Mouse (Mus musculus): ENCODE data around the gene Emc1. TPM values are rescaled to one million over a fixed set of nuclear protein-coding genes. Genes with fewer than 3 reads are reported as not detected.

Gene Emc1
- polyA plus RNA-seq, 1 experiment: 29.2 TPM

DNA sequence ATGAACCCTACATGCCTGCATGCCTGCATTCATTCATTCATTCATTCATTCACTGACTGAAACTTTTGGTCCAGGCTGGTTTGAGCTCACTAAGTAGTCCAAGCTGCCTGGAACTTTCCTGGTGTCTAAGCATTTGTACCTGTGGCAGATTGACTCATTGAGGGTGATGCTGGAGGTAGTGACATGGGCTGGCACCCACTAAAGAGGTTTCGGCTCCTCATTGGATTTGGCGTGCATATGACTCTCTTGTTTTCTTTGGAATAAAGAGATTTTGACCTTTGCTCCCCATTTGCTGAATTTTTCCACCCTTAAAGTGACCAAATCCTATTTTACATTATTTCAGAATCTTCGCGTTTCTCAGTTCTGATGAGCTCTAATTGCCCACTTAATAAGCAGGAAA is 37.2 kb downstream of the Emc1 start:
- 42% methylated on average over 4 of the region's 4 CpGs for WGBS
- H3K36me3 ChIP-seq (ENCODE audit: control insufficient read depth, insufficient read depth, low read length): no peaks in the 10 kb centered on the region; the same call in 1 of the 2 replicates
- H3K27ac ChIP-seq (ENCODE audit: insufficient read depth, low read depth, low read length): no peak overlapping the region
- TF ChIP-seq POLR2A (IDR thresholded peaks at IDR 0.05; ENCODE audit: low read depth, low read length) (no peak), CTCF (conservative IDR thresholded peaks at IDR 0.05; ENCODE audit: insufficient read depth, insufficient read length, low read depth, low read length) (no peak)
- no peaks in the 10 kb centered on the region for H3K27me3 ChIP-seq (replicated peaks; ENCODE audit: control insufficient read depth, insufficient read depth, low read length)
- H3K4me1 ChIP-seq (ENCODE audit: control insufficient read depth, insufficient read depth, low read length): peaks cover 5% of the 10 kb centered on the region; the same call in 1 of the 2 replicates
- no peak overlapping the region for H3K4me3 ChIP-seq (ENCODE audit: insufficient read depth, low read depth, low read length)
- peak; percentile 48 for DNase-seq

- Histone ChIP-seq H3K4me3 (ENCODE audit: insufficient read depth, low read depth, low read length) (no peak overlapping the region), H3K27me3 (replicated peaks; ENCODE audit: control insufficient read depth, insufficient read depth, low read length) (no peaks in the 10 kb centered on the region), H3K4me1 (ENCODE audit: control insufficient read depth, insufficient read depth, low read length) (no peaks in the 10 kb centered on the region), H3K27ac (ENCODE audit: insufficient read depth, low read depth, low read length) (no peak overlapping the region), H3K36me3 (ENCODE audit: control insufficient read depth, insufficient read depth, low read length) (no peaks in the 10 kb centered on the region; the same call in 1 of the 2 replicates)
- WGBS: 51% methylated on average over 2 of the region's 2 CpGs
- TF ChIP-seq CTCF (conservative IDR thresholded peaks at IDR 0.05; ENCODE audit: insufficient read depth, insufficient read length, low read depth, low read length) (no peak), POLR2A (IDR thresholded peaks at IDR 0.05; ENCODE audit: low read depth, low read length) (no peak)
- DNase-seq: no peak
Observed at GRCm38 (mm10) chr4:139395431-139395830, 43.0 kb downstream of the Emc1 start.

DNA sequence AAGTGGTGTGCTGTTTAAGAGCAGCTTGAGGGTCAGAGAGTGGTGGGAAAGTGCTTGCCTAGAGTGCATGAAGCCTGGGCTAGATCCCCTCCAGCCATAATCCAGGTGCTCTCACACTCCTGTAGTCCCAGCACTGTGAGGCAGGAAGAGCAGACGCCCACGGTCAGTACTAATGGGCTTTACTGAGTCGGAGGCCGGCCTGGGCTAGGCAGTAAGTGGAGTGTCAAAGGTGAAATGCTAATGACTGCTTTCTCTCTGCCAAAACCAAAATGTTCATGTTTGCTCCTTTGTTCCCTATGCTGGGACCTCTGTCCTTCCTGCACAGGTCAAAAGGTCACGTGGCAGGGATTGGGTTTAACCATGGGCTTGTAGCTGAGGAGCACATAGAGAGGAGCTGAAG is 48.1 kb downstream of the Emc1 start:
- Histone ChIP-seq H3K27ac (ENCODE audit: insufficient read depth, low read depth, low read length) (no peak overlapping the region), H3K4me3 (ENCODE audit: insufficient read depth, low read depth, low read length) (no peak overlapping the region), H3K36me3 (ENCODE audit: control insufficient read depth, insufficient read depth, low read length) (peaks cover 2% of the 10 kb centered on the region), H3K27me3 (replicated peaks; ENCODE audit: control insufficient read depth, insufficient read depth, low read length) (no peaks in the 10 kb centered on the region), H3K4me1 (ENCODE audit: control insufficient read depth, insufficient read depth, low read length) (no peaks in the 10 kb centered on the region)
- no peak for TF ChIP-seq CTCF (conservative IDR thresholded peaks at IDR 0.05; ENCODE audit: insufficient read depth, insufficient read length, low read depth, low read length)
- TF ChIP-seq POLR2A (IDR thresholded peaks at IDR 0.05; ENCODE audit: low read depth, low read length): no peak
- DNase-seq: peak; percentile 35
- WGBS: 71% methylated on average over 5 of the region's 5 CpGs

GRCm38 (mm10) chr4:139403214-139403613 is 50.8 kb downstream of the Emc1 start:
- TF ChIP-seq POLR2A (IDR thresholded peaks at IDR 0.05; ENCODE audit: low read depth, low read length) (no peak), CTCF (conservative IDR thresholded peaks at IDR 0.05; ENCODE audit: insufficient read depth, insufficient read length, low read depth, low read length) (no peak)
- DNase-seq: no peak
- no peak overlapping the region for H3K4me3 ChIP-seq (ENCODE audit: insufficient read depth, low read depth, low read length)
- H3K4me1 ChIP-seq (ENCODE audit: control insufficient read depth, insufficient read depth, low read length): no peaks in the 10 kb centered on the region
- no peak overlapping the region for H3K27ac ChIP-seq (ENCODE audit: insufficient read depth, low read depth, low read length)
- H3K36me3 ChIP-seq (ENCODE audit: control insufficient read depth, insufficient read depth, low read length): peaks cover 2% of the 10 kb centered on the region
- no peaks in the 10 kb centered on the region for H3K27me3 ChIP-seq (replicated peaks; ENCODE audit: control insufficient read depth, insufficient read depth, low read length)
- WGBS: 76% methylated on average over 14 of the region's 14 CpGs

GRCm38 (mm10) chr4:139411351-139411750 is 59.0 kb downstream of the Emc1 start:
- Histone ChIP-seq H3K36me3 (ENCODE audit: control insufficient read depth, insufficient read depth, low read length) (peaks cover 10% of the 10 kb centered on the region), H3K4me1 (ENCODE audit: control insufficient read depth, insufficient read depth, low read length) (no peaks in the 10 kb centered on the region), H3K4me3 (ENCODE audit: insufficient read depth, low read depth, low read length) (no peak overlapping the region), H3K27me3 (replicated peaks; ENCODE audit: control insufficient read depth, insufficient read depth, low read length) (no peaks in the 10 kb centered on the region), H3K27ac (ENCODE audit: insufficient read depth, low read depth, low read length) (no peak overlapping the region)
- TF ChIP-seq POLR2A (IDR thresholded peaks at IDR 0.05; ENCODE audit: low read depth, low read length) (no peak), CTCF (conservative IDR thresholded peaks at IDR 0.05; ENCODE audit: insufficient read depth, insufficient read length, low read depth, low read length) (no peak)
- 92% methylated on average over 3 of the region's 3 CpGs for WGBS
- no peak for DNase-seq

- DNase-seq: no peak
- WGBS: 63% methylated on average over 1 of the region's 1 CpGs
- Histone ChIP-seq H3K4me1 (ENCODE audit: control insufficient read depth, insufficient read depth, low read length) (no peaks in the 10 kb centered on the region), H3K4me3 (ENCODE audit: insufficient read depth, low read depth, low read length) (no peak overlapping the region), H3K36me3 (ENCODE audit: control insufficient read depth, insufficient read depth, low read length) (peaks cover 2% of the 10 kb centered on the region), H3K27me3 (replicated peaks; ENCODE audit: control insufficient read depth, insufficient read depth, low read length) (no peaks in the 10 kb centered on the region), H3K27ac (ENCODE audit: insufficient read depth, low read depth, low read length) (no peak overlapping the region)
- no peak for TF ChIP-seq CTCF (conservative IDR thresholded peaks at IDR 0.05; ENCODE audit: insufficient read depth, insufficient read length, low read depth, low read length)
Observed at GRCm38 (mm10) chr4:139417868-139418267, 65.5 kb downstream of the Emc1 start.

- no peaks in the 10 kb centered on the region; the same call in 1 of the 2 replicates for H3K4me1 ChIP-seq (ENCODE audit: control insufficient read depth, insufficient read depth, low read length)
- TF ChIP-seq POLR2A (IDR thresholded peaks at IDR 0.05; ENCODE audit: low read depth, low read length): no peak
- no peak for TF ChIP-seq CTCF (conservative IDR thresholded peaks at IDR 0.05; ENCODE audit: insufficient read depth, insufficient read length, low read depth, low read length)
- no peak overlapping the region for H3K27ac ChIP-seq (ENCODE audit: insufficient read depth, low read depth, low read length)
- H3K4me3 ChIP-seq (ENCODE audit: insufficient read depth, low read depth, low read length): no peak overlapping the region
- H3K27me3 ChIP-seq (replicated peaks; ENCODE audit: control insufficient read depth, insufficient read depth, low read length): no peaks in the 10 kb centered on the region
- no peak for DNase-seq
- peaks cover 5% of the 10 kb centered on the region for H3K36me3 ChIP-seq (ENCODE audit: control insufficient read depth, insufficient read depth, low read length)
- 96% methylated on average over 7 of the region's 7 CpGs for WGBS
Observed at GRCm38 (mm10) chr4:139421621-139422020, 69.2 kb downstream of the Emc1 start.
